Mouse (Mus musculus) heart, postnatal 0 days (tissue): Measurements from ENCODE around the gene Gstz1.

Experiments used
- CTCF ChIP-seq: IDR thresholded peaks from 2 replicates; pipeline ENCODE4 v1.5.1; 2016; ENCODE audit warnings: antibody characterized with exemption, control low read depth, low read depth
- EP300 ChIP-seq: IDR thresholded peaks from 2 replicates; pipeline ENCODE4 v1.6.1; 2016; ENCODE audit warnings: antibody characterized with exemption, low read depth

GRCm38 (mm10) chr12:87121918-87122589 lies 24.9 kb upstream of the Gstz1 start:
- TF ChIP-seq EP300 (no peak), CTCF (no peak)
